Mouse (Mus musculus) heart, postnatal 0 days (tissue): Measurements from ENCODE around the gene Cep112.

Experiments used
- CTCF ChIP-seq: IDR thresholded peaks from 2 replicates; pipeline ENCODE4 v1.5.1; 2016; ENCODE audit warnings: antibody characterized with exemption, control low read depth, low read depth
- EP300 ChIP-seq: IDR thresholded peaks from 2 replicates; pipeline ENCODE4 v1.6.1; 2016; ENCODE audit warnings: antibody characterized with exemption, low read depth

GRCm38 (mm10) chr11:108425592-108425921 is 565 bp downstream of the Cep112 start:
- no peak for TF ChIP-seq CTCF
- no peak for TF ChIP-seq EP300
